Mouse (Mus musculus) limb, embryonic 13.5 days (tissue): ENCODE results near the gene Ghr. TPM values are rescaled to one million over a fixed set of nuclear protein-coding genes. Genes with fewer than 3 reads are reported as not detected.

Experiments
- ATAC-seq: fragments of 200-750 bp; cut with Nextera tagmentation; 2 replicates; pipeline ENCODE4 v1.8.0; 2017; ENCODE audit warnings: low read depth, moderate number of reproducible peaks, moderate TSS enrichment; ENCODE audit not compliant: low FRiP score
- H3K27ac ChIP-seq: fragments of 300-500 bp; sonication (generic); 2 replicates; pipeline ENCODE4 v1.5.1; 2015; ENCODE audit warnings: inconsistent platforms, mild to moderate bottlenecking, moderate library complexity
- H3K27me3 ChIP-seq: fragments of 300-500 bp; sonication (generic); 2 replicates; pipeline ENCODE4 v1.6.1; 2015; ENCODE audit warnings: mild to moderate bottlenecking, inconsistent platforms
- H3K36me3 ChIP-seq: fragments of 300-500 bp; sonication (generic); 2 replicates; pipeline ENCODE4 v1.6.1; 2015; ENCODE audit warnings: inconsistent platforms, mild to moderate bottlenecking, moderate library complexity
- H3K4me1 ChIP-seq: fragments of 300-500 bp; sonication (generic); 2 replicates; pipeline ENCODE4 v1.6.1; 2015; ENCODE audit warnings: inconsistent platforms
- H3K4me2 ChIP-seq: fragments of 300-500 bp; sonication (generic); replicated peaks from 2 replicates; pipeline ENCODE4 v1.6.1; 2015; ENCODE audit warnings: inconsistent platforms, mild to moderate bottlenecking, moderate library complexity
- H3K4me3 ChIP-seq: fragments of 300-500 bp; sonication (generic); 2 replicates; pipeline ENCODE4 v1.5.1; 2015; ENCODE audit warnings: moderate library complexity, mild to moderate bottlenecking, inconsistent platforms
- H3K9ac ChIP-seq: fragments of 300-500 bp; sonication (generic); 2 replicates; pipeline ENCODE4 v1.6.1; 2015; ENCODE audit warnings: mild to moderate bottlenecking, inconsistent platforms
- H3K9me3 ChIP-seq: fragments of 300-500 bp; sonication (generic); 2 replicates; pipeline ENCODE4 v1.6.1; 2016; ENCODE audit warnings: inconsistent platforms
- WGBS: fragments of 180-500 bp; shearing (Covaris S2); methylation state at CpG from one replicate; pipeline ENCODE4 v1.1.7; 2015; 5-methylcytosine and 5-hydroxymethylcytosine counted together
- polyA plus RNA-seq: library from polyadenylated mRNA; unstranded; fragments of >200 nt; fragmentation: Nextera tagmentation; extraction: Ambion mirVana; gene quantifications from 2 replicates; pipeline ENCODE4 v1.2.1, GENCODE M21; 2015

Ghr gene
- polyA plus RNA-seq, 1 experiment from 2014 or later, result 68.5 TPM

DNA sequence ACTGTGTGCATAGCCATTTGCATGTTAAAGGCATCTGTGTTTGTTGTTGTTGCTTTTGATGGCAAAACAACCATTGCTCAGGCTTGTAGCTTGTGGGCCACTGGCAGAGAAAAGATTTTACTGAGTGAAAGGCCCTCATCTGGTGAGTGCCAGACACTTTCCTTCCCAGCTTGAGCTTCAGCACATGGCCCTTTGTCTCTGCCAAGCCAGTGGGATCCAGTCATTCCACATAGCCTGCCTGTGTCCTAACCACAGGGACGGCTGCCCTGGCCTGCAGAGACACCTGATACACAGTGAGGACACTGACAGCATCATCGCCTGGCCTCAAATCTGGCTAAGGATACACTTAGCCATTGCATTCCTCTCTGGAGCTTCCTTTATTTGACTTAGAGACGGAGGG lies 74.2 kb downstream of the Ghr start:
- no peak overlapping the region for H3K4me2 ChIP-seq
- H3K4me3 ChIP-seq, result no peak overlapping the region
- no peaks in the 10 kb centered on the region for H3K9me3 ChIP-seq
- H3K27me3 ChIP-seq, result no peaks in the 10 kb centered on the region
- H3K4me1 ChIP-seq, result peaks cover 11% of the 10 kb centered on the region
- H3K9ac ChIP-seq, result no peak overlapping the region
- H3K36me3 ChIP-seq, result no peaks in the 10 kb centered on the region
- WGBS, result 73% methylated on average over 3 of the region's 3 CpGs
- no peak for ATAC-seq
- no peak overlapping the region for H3K27ac ChIP-seq

DNA sequence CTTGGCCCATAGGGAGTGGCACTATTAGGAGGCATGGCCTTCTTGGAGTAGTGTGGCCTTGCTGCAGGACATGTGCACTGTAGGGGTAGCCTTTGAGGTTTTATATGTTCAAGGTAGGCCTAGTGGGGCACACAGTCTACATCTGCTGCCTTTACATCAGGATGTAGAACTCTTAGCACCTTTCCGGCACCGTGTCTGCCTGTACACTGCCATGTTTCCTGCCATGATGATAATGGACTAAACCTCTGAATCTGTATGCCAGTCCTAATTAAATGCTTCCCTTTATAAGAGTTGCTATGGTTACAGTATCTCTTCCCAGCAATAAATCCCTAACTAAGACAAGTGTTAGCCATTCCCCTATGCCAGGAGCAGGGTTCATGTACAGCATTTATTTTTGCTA lies 76.0 kb downstream of the Ghr start:
- H3K4me2 ChIP-seq, result no peak overlapping the region
- H3K27ac ChIP-seq, result no peak overlapping the region
- no peaks in the 10 kb centered on the region for H3K36me3 ChIP-seq
- H3K4me1 ChIP-seq, result peaks cover 11% of the 10 kb centered on the region
- no peak overlapping the region for H3K9ac ChIP-seq
- H3K9me3 ChIP-seq, result no peaks in the 10 kb centered on the region
- no peak for ATAC-seq
- no peaks in the 10 kb centered on the region for H3K27me3 ChIP-seq
- 87% methylated on average over 2 of the region's 2 CpGs for WGBS
- no peak overlapping the region for H3K4me3 ChIP-seq

GRCm38 (mm10) chr15:3504700-3505099 lies 78.6 kb downstream of the Ghr start:
- ATAC-seq, result no peak
- no peaks in the 10 kb centered on the region for H3K9me3 ChIP-seq
- H3K4me3 ChIP-seq, result no peak overlapping the region
- H3K27me3 ChIP-seq, result no peaks in the 10 kb centered on the region
- H3K9ac ChIP-seq, result no peak overlapping the region
- peaks cover 17% of the 10 kb centered on the region for H3K4me1 ChIP-seq
- no peak overlapping the region for H3K27ac ChIP-seq
- no peak overlapping the region for H3K4me2 ChIP-seq
- WGBS, result 81% methylated on average over 5 of the region's 5 CpGs
- H3K36me3 ChIP-seq, result no peaks in the 10 kb centered on the region

DNA sequence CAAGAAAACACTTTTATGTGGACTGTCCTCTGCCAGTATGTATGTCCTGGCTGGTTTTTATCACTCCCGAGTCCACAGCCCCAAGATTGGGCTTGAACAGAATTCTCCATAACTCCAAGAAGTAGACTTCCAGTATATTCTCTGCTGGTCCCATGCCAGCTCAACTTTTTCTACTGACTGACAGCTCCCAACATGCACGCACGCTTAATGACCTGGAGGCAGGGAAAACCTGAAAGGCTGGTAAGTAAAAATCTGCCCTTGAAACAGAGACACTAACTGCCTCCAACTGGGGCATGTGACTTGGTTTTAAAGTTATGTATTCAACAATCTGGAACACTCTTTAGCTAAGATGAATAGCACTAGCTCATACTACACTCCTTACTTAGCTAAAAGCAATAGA lies 81.6 kb downstream of the Ghr start:
- Histone ChIP-seq H3K9ac (no peak overlapping the region), H3K27me3 (no peaks in the 10 kb centered on the region), H3K4me1 (0 out of 2 replicates have a peak, but pooled peaks cover 6% of the 10 kb centered on the region), H3K9me3 (no peaks in the 10 kb centered on the region), H3K27ac (no peak overlapping the region), H3K4me3 (no peak overlapping the region), H3K36me3 (no peaks in the 10 kb centered on the region), H3K4me2 (no peak overlapping the region)
- 60% methylated on average over 3 of the region's 3 CpGs for WGBS
- ATAC-seq, result peak; percentile 28; the same call in 1 of the 2 replicates

- Histone ChIP-seq H3K36me3 (no peaks in the 10 kb centered on the region), H3K4me2 (no peak overlapping the region), H3K27me3 (no peaks in the 10 kb centered on the region), H3K27ac (no peak overlapping the region), H3K4me3 (no peak overlapping the region), H3K9me3 (no peaks in the 10 kb centered on the region), H3K9ac (no peak overlapping the region), H3K4me1 (0 out of 2 replicates have a peak, but pooled peaks cover 6% of the 10 kb centered on the region)
- 97% methylated on average over 1 of the region's 1 CpGs for WGBS
- ATAC-seq, result no peak
Measured at GRCm38 (mm10) chr15:3499020-3499419, 84.3 kb downstream of the Ghr start.

GRCm38 (mm10) chr15:3497946-3498580 lies 85.2 kb downstream of the Ghr start:
- Histone ChIP-seq H3K9me3 (no peaks in the 10 kb centered on the region), H3K4me1 (0 out of 2 replicates have a peak, but pooled peaks cover 6% of the 10 kb centered on the region), H3K27me3 (no peaks in the 10 kb centered on the region), H3K4me3 (no peak overlapping the region), H3K4me2 (no peak overlapping the region), H3K36me3 (no peaks in the 10 kb centered on the region), H3K9ac (no peak overlapping the region), H3K27ac (no peak overlapping the region)
- no peak for ATAC-seq
- 80% methylated on average over 9 of the region's 9 CpGs for WGBS

DNA sequence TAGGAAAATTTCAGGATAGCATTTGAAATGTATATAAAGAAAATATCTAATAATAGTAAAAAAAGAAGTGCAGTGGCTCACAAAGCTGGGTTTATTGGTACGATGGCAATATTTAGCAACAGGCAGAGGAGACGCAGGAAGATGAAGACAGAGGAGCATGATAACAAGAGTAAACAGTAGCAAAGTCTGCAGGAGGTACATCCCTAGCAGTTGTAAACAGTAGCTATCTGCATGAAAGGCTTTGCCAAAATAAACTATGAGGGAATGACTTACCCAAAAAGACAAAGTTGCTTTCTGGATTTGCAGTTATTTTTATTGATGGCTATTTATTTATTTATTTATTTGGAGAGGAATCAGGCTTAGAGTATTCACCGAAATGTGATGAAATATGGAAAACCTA lies 92.4 kb downstream of the Ghr start:
- no peak for ATAC-seq
- 93% methylated on average over 3 of the region's 3 CpGs for WGBS

GRCm38 (mm10) chr15:3490011-3490410 lies 93.3 kb downstream of the Ghr start:
- Histone ChIP-seq H3K4me1 (no peaks in the 10 kb centered on the region), H3K27me3 (no peaks in the 10 kb centered on the region), H3K27ac (no peak overlapping the region), H3K4me3 (no peak overlapping the region), H3K36me3 (no peaks in the 10 kb centered on the region), H3K4me2 (no peak overlapping the region), H3K9me3 (no peaks in the 10 kb centered on the region), H3K9ac (no peak overlapping the region)
- WGBS, result 57% methylated on average over 2 of the region's 2 CpGs
- no peak for ATAC-seq

More for the DNA sequence above, 92.4 kb downstream of the Ghr start:
- H3K4me1 ChIP-seq, result no peaks in the 10 kb centered on the region
- no peaks in the 10 kb centered on the region for H3K27me3 ChIP-seq
- H3K4me2 ChIP-seq, result no peak overlapping the region
- no peak overlapping the region for H3K9ac ChIP-seq
- no peak overlapping the region for H3K27ac ChIP-seq
- no peaks in the 10 kb centered on the region for H3K9me3 ChIP-seq
- H3K36me3 ChIP-seq, result no peaks in the 10 kb centered on the region
- no peak overlapping the region for H3K4me3 ChIP-seq

- H3K4me2 ChIP-seq, result no peak overlapping the region
- no peak overlapping the region for H3K4me3 ChIP-seq
- no peak overlapping the region for H3K27ac ChIP-seq
- H3K36me3 ChIP-seq, result no peaks in the 10 kb centered on the region
- no peaks in the 10 kb centered on the region for H3K9me3 ChIP-seq
- no peaks in the 10 kb centered on the region for H3K4me1 ChIP-seq
- H3K9ac ChIP-seq, result no peak overlapping the region
- no peaks in the 10 kb centered on the region for H3K27me3 ChIP-seq
- no peak for ATAC-seq
Measured at GRCm38 (mm10) chr15:3489180-3489579, 94.1 kb downstream of the Ghr start.

DNA sequence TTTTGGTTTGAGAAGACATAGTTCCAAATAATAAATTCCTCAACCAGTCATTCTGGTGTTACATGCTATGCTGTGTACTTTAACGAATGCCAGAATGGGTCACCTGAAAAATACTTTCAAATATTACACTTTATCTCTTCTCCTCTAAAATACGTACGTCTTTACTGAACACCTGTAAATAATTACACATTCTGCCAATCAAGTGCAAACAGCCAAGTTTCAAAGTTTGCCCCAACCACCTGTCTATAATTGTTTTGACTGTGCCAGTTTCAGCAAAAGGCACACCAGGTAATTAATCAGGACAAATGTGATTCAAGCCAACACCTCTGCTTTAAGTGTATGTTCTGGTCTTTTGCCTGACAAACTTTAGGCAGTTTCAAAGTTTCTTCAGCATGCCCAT lies 94.7 kb downstream of the Ghr start:
- Histone ChIP-seq H3K27ac (no peak overlapping the region), H3K9ac (no peak overlapping the region), H3K4me2 (no peak overlapping the region), H3K4me1 (no peaks in the 10 kb centered on the region), H3K4me3 (no peak overlapping the region), H3K36me3 (no peaks in the 10 kb centered on the region), H3K27me3 (no peaks in the 10 kb centered on the region), H3K9me3 (no peaks in the 10 kb centered on the region)
- 42% methylated on average over 3 of the region's 3 CpGs for WGBS
- no peak for ATAC-seq

GRCm38 (mm10) chr15:3486691-3487090 lies 96.6 kb downstream of the Ghr start:
- WGBS, result 36% methylated on average over 5 of the region's 5 CpGs
- ATAC-seq, result peak; percentile 24; the same call in 1 of the 2 replicates
- Histone ChIP-seq H3K4me3 (no peak overlapping the region), H3K9ac (no peak overlapping the region), H3K4me1 (no peaks in the 10 kb centered on the region), H3K27me3 (no peaks in the 10 kb centered on the region), H3K9me3 (no peaks in the 10 kb centered on the region), H3K27ac (no peak overlapping the region), H3K4me2 (no peak overlapping the region), H3K36me3 (no peaks in the 10 kb centered on the region)

- H3K27ac ChIP-seq, result no peak overlapping the region
- no peaks in the 10 kb centered on the region for H3K9me3 ChIP-seq
- no peak overlapping the region for H3K4me3 ChIP-seq
- H3K4me2 ChIP-seq, result no peak overlapping the region
- H3K27me3 ChIP-seq, result no peaks in the 10 kb centered on the region
- H3K9ac ChIP-seq, result no peak overlapping the region
- no peaks in the 10 kb centered on the region for H3K36me3 ChIP-seq
- WGBS, result 94% methylated on average over 1 of the region's 1 CpGs
- no peaks in the 10 kb centered on the region for H3K4me1 ChIP-seq
- ATAC-seq, result no peak
Measured at GRCm38 (mm10) chr15:3485367-3485766, 97.9 kb downstream of the Ghr start.

DNA sequence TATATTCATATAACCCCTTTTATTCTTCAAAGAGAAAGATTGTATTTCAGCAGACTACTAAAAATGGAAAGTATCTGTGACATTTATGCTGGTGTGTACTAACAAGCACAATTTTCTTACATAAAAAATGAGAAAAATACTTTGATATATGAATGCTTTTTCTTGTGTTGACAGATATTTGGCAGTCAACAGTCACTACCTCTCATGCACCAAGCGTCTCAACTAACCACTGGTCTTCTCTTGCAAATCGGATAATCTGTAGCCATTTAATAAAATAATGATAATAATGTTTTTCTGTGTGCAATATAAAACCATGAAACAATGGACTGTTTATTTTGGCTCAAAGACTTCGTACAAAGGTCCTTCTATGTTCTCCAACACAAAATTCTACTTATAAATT lies 99.8 kb downstream of the Ghr start:
- H3K9ac ChIP-seq, result no peak overlapping the region
- no peaks in the 10 kb centered on the region for H3K4me1 ChIP-seq
- no peaks in the 10 kb centered on the region for H3K9me3 ChIP-seq
- no peak overlapping the region for H3K4me3 ChIP-seq
- H3K27me3 ChIP-seq, result no peaks in the 10 kb centered on the region
- no peak for ATAC-seq
- no peak overlapping the region for H3K4me2 ChIP-seq
- WGBS, result 77% methylated on average over 3 of the region's 3 CpGs
- H3K27ac ChIP-seq, result no peak overlapping the region
- H3K36me3 ChIP-seq, result no peaks in the 10 kb centered on the region
